Mouse (Mus musculus) lung, embryonic 14.5 days (tissue): ENCODE results near the gene Galnt10. TPM values are rescaled to one million over a fixed set of nuclear protein-coding genes. Genes with fewer than 3 reads are reported as not detected.

Source experiments
- ATAC-seq: fragments of 200-750 bp; cut with Nextera tagmentation; 2 replicates; pipeline ENCODE4 v1.8.0; 2017; ENCODE audit warnings: mild to moderate bottlenecking, moderate TSS enrichment, moderate library complexity; ENCODE audit not compliant: insufficient read depth
- DNase-seq: peaks from one replicate; pipeline ENCODE4 v3.0.0-alpha.2; 2015
- H3K27ac ChIP-seq: fragments of 300-500 bp; sonication (generic); 2 replicates; pipeline ENCODE4 v1.5.1; 2014; ENCODE audit warnings: low read depth, mild to moderate bottlenecking, moderate library complexity
- H3K27me3 ChIP-seq: fragments of 300-500 bp; sonication (generic); 2 replicates; pipeline ENCODE4 v1.6.1; 2014; ENCODE audit warnings: low read length, control low read depth; ENCODE audit not compliant: insufficient read depth
- H3K36me3 ChIP-seq: fragments of 300-500 bp; sonication (generic); 2 replicates; pipeline ENCODE4 v1.6.1; 2014; ENCODE audit warnings: control low read depth; ENCODE audit not compliant: insufficient read depth
- H3K4me1 ChIP-seq: fragments of 300-500 bp; sonication (generic); 2 replicates; pipeline ENCODE4 v1.6.1; 2014; ENCODE audit warnings: antibody characterized with exemption, control low read depth; ENCODE audit not compliant: insufficient read depth
- H3K4me2 ChIP-seq: fragments of 300-500 bp; sonication (generic); 2 replicates; pipeline ENCODE4 v1.6.1; 2014; ENCODE audit warnings: mild to moderate bottlenecking
- H3K4me3 ChIP-seq: fragments of 300-500 bp; sonication (generic); 2 replicates; pipeline ENCODE4 v1.5.1; 2014; ENCODE audit warnings: low read depth, low read length
- H3K9ac ChIP-seq: fragments of 300-500 bp; sonication (generic); 2 replicates; pipeline ENCODE4 v1.6.1; 2014
- H3K9me3 ChIP-seq: fragments of 300-500 bp; sonication (generic); 2 replicates; pipeline ENCODE4 v1.6.1; 2016; ENCODE audit warnings: low read depth, low read length, control low read depth
- CTCF ChIP-seq: IDR thresholded peaks from 2 replicates; pipeline ENCODE4 v1.5.1; 2016; ENCODE audit warnings: antibody characterized with exemption, low read depth
- WGBS: fragments of 180-500 bp; shearing (Covaris S2); extraction: QIAGEN DNeasy Blood & Tissue Kit; methylation state at CpG from one replicate; pipeline ENCODE4 v1.1.7; 2014; 5-methylcytosine and 5-hydroxymethylcytosine counted together
- polyA plus RNA-seq: library from polyadenylated mRNA; unstranded; fragments of >200 nt; fragmentation: Nextera tagmentation; extraction: Ambion mirVana; gene quantifications from 2 replicates; pipeline ENCODE4 v1.2.1, GENCODE M21; 2014

Gene Galnt10
- polyA plus RNA-seq, 1 experiment from 2014 or later = 11.9 TPM

DNA sequence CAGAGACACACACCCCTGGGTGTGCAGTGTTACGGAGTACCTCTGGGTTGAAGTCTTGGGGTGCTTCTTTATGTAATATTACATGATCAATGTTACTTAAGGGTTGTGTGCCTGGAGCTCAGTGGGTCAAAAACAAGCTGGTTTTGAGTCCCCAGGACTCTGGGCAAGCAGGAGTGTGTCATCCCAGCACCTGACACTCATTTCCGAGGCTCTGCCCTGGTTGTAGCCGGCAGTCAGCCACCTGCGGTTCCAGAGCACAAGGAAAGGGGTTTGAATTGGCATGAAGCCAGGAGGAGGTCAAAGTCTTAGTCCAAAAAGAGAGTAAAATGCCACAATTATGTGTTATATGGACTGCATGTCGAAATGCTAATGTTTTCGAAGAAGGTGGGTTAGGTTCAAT, 74.8 kb downstream of the Galnt10 start:
- no peak overlapping the region for H3K9ac ChIP-seq
- no peaks in the 10 kb centered on the region for H3K27me3 ChIP-seq
- WGBS = 51% methylated on average over 6 of the region's 6 CpGs
- H3K36me3 ChIP-seq = no peaks in the 10 kb centered on the region
- no peaks in the 10 kb centered on the region for H3K4me1 ChIP-seq
- H3K27ac ChIP-seq = no peak overlapping the region
- ATAC-seq (no peak), DNase-seq (no peak)
- no peaks in the 10 kb centered on the region for H3K9me3 ChIP-seq
- H3K4me3 ChIP-seq = no peak overlapping the region
- no peak for TF ChIP-seq CTCF
- no peak overlapping the region for H3K4me2 ChIP-seq

DNA sequence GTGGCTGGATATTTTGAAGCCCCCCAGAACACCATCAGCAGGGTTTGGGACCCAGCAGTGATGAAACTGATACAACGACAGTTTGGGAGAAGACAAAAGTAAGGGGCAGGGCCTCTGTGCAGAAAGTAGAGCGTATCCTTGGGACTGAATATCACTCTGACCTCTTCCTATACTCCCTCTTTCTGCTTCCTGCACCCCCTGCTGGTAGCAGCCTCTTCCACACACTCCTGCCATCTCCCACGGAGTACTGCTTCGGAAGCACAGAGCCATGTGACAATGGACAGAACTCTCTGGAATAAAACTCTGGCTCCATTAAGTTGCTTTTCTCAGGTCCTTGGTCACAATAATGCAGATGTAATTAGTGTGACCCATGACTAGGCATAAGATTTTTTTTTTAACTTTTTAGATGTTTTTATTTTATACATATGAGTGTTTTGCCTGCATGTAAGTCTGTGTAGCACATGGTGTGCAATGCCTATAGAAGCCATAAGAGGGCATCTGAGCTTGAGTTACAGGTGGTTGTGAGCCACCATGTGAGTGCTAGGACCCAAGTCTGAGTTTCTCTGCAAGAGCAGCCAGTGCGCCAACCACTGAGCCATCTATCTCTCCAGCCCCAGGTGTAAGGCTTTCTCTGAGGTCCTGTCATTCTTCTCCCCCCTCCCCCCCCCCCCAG, 79.7 kb downstream of the Galnt10 start:
- ATAC-seq = 0 out of 2 replicates have a peak, but pooled peaks have one; percentile 36
- Histone ChIP-seq H3K4me2 (no peak overlapping the region), H3K27me3 (no peaks in the 10 kb centered on the region)

DNA sequence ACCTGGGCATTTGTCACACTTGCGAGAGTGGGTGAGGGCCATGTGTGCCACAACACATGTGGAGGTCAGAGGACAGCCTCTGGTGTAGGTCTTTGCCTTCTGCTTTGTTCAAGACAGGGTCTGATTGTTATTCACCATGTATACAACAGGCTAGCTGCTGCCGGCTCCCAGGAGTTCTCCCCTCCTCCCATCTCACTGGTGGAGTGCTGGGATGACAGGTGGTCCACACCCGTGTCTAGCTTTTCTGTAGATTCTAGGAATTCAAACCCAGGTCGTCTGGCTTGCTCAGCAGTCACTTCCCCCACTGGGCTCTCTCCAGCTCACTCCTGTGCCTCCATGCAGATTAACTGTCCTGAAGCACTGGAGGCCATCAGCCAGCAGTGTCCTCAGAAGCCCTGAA, 80.7 kb downstream of the Galnt10 start:
- no peak for ATAC-seq

More for the DNA sequence above, 79.7 kb downstream of the Galnt10 start:
- peak; percentile 46 for DNase-seq
- 83% methylated on average over 5 of the region's 5 CpGs for WGBS
- H3K9me3 ChIP-seq = no peaks in the 10 kb centered on the region
- no peak overlapping the region for H3K9ac ChIP-seq
- peak; percentile 47 for TF ChIP-seq CTCF
- H3K27ac ChIP-seq = no peak overlapping the region
- no peaks in the 10 kb centered on the region for H3K36me3 ChIP-seq
- no peak overlapping the region for H3K4me3 ChIP-seq
- 0 out of 2 replicates have a peak, but pooled peaks cover 6% of the 10 kb centered on the region for H3K4me1 ChIP-seq

GRCm38 (mm10) chr11:57727303-57727969, 82.2 kb downstream of the Galnt10 start:
- no peaks in the 10 kb centered on the region for H3K36me3 ChIP-seq
- 0 out of 2 replicates have a peak, but pooled peaks cover 6% of the 10 kb centered on the region for H3K4me1 ChIP-seq
- H3K9me3 ChIP-seq = no peaks in the 10 kb centered on the region
- peak; percentile 60 for ATAC-seq
- H3K4me2 ChIP-seq = no peak overlapping the region
- DNase-seq = peak; percentile 32
- TF ChIP-seq CTCF = no peak
- no peak overlapping the region for H3K27ac ChIP-seq
- H3K9ac ChIP-seq = no peak overlapping the region
- no peak overlapping the region for H3K4me3 ChIP-seq
- H3K27me3 ChIP-seq = no peaks in the 10 kb centered on the region
- 56% methylated on average over 9 of the region's 9 CpGs for WGBS

More for the DNA sequence above, 80.7 kb downstream of the Galnt10 start:
- DNase-seq = no peak
- TF ChIP-seq CTCF = no peak
- no peak overlapping the region for H3K27ac ChIP-seq
- H3K4me1 ChIP-seq = 0 out of 2 replicates have a peak, but pooled peaks cover 6% of the 10 kb centered on the region
- H3K4me2 ChIP-seq = no peak overlapping the region
- no peaks in the 10 kb centered on the region for H3K36me3 ChIP-seq
- no peak overlapping the region for H3K9ac ChIP-seq
- H3K9me3 ChIP-seq = no peaks in the 10 kb centered on the region
- no peak overlapping the region for H3K4me3 ChIP-seq
- no peaks in the 10 kb centered on the region for H3K27me3 ChIP-seq
- 52% methylated on average over 4 of the region's 4 CpGs for WGBS

GRCm38 (mm10) chr11:57732410-57733281, 87.4 kb downstream of the Galnt10 start:
- no peak overlapping the region for H3K27ac ChIP-seq
- TF ChIP-seq CTCF = no peak
- DNase-seq = no peak
- H3K4me3 ChIP-seq = no peak overlapping the region
- no peak overlapping the region for H3K4me2 ChIP-seq
- 0 out of 2 replicates have a peak, but pooled peaks cover 3% of the 10 kb centered on the region for H3K4me1 ChIP-seq
- H3K9ac ChIP-seq = no peak overlapping the region
- H3K36me3 ChIP-seq = no peaks in the 10 kb centered on the region
- H3K27me3 ChIP-seq = no peaks in the 10 kb centered on the region
- no peak for ATAC-seq
- no peaks in the 10 kb centered on the region for H3K9me3 ChIP-seq
- 55% methylated on average over 10 of the region's 10 CpGs for WGBS

DNA sequence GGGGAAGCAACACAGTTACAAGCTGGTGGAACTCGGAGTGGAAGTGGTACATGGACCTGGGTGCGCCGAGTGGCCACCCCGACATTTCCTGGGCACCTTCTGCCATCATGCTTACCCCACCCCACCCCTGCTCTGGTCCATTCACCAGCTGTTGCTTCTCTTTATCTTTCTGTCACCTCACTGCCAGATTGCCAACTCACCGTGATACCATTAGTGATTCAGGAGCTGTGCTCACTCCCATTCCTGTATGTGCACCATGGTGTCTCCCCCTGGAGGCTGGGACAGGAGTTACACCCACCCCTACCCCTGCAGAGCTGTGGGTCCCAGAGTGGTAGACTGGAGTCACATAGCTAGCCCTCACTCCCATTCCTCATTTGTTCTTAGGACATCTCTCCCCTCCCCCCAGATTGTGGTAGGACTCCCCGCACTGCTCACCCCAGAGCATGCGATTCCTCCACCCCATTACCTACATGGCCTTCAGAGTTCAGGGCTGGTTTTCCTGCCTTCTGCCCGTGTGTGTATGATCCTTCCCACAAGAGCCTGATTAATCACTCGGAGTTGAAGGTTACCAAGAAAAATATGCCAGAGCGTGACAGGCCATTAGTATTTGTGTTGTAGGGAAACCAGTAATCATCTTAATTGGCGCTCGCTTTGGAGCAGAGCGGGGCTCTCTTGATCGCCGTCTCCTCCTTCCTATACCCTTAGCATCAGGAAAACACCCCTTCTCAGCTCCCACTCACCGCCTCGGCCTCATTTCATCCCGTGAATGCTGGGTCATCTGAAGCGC, 102.2 kb downstream of the Galnt10 start:
- ATAC-seq = no peak
- Histone ChIP-seq H3K27ac (no peak overlapping the region), H3K9me3 (no peaks in the 10 kb centered on the region), H3K4me2 (no peak overlapping the region), H3K4me1 (no peaks in the 10 kb centered on the region), H3K36me3 (no peaks in the 10 kb centered on the region), H3K9ac (no peak overlapping the region), H3K27me3 (no peaks in the 10 kb centered on the region), H3K4me3 (no peak overlapping the region)
- TF ChIP-seq CTCF = peak; percentile 69
- 71% methylated on average over 19 of the region's 19 CpGs for WGBS
- peak; percentile 32 for DNase-seq
